Mouse (Mus musculus): ENCODE results near the gene Ids. TPM values are rescaled to one million over a fixed set of nuclear protein-coding genes. Genes with fewer than 3 reads are reported as not detected.
"Not testable (repeated sequence)": the region's sequence is repeated elsewhere in the genome, so short reads cannot be mapped to it uniquely, and the experiment has no call there.

Ids gene
- polyA plus RNA-seq (2016; fragmentation: Nextera tagmentation; extraction: Ambion mirVana) = 1.5 and 1.6 TPM in 2 replicates

- peak; percentile 87 for DNase-seq (ENCODE audit: low spot score)
- Histone ChIP-seq H3K27me3 (replicated peaks; ENCODE audit: low read depth, poor library complexity, severe bottlenecking) (peaks cover 6% of the 10 kb centered on the region; the same call in 1 of the 2 replicates), H3K9me3 (no peaks in the 10 kb centered on the region), H3K4me1 (peaks cover 4% of the 10 kb centered on the region; the same call in 1 of the 2 replicates), H3K4me3 (peak within 1 kb of the TSS; percentile 61), H3K27ac (replicated peaks) (peak within 1 kb of the TSS; percentile 72), H3K36me3 (replicated peaks) (0 out of 2 replicates have a peak, but pooled peaks cover 3% of the 10 kb centered on the region)
- 17% methylated on average over 45 of the region's 45 CpGs for WGBS
These were observed at the start of gene Ids for GRCm38 (mm10) chrX:70364661-70365613. TSS of gene Ids (minus strand) at chrX:70365084.

GRCm38 (mm10) chrX:70392636-70393035, 27.8 kb upstream of the Ids start:
- not testable (repeated sequence) for H3K4me1 ChIP-seq; H3K27me3 ChIP-seq (replicated peaks; ENCODE audit: low read depth, poor library complexity, severe bottlenecking); H3K4me3 ChIP-seq; H3K9me3 ChIP-seq; DNase-seq (ENCODE audit: low spot score); H3K27ac ChIP-seq (replicated peaks)
- H3K36me3 ChIP-seq (replicated peaks) = peaks cover 16% of the 10 kb centered on the region

GRCm38 (mm10) chrX:70385962-70386351, 21.1 kb upstream of the Ids start:
- H3K4me1 ChIP-seq = peaks cover 2% of the 10 kb centered on the region; the same call in 1 of the 2 replicates
- peaks cover 16% of the 10 kb centered on the region for H3K36me3 ChIP-seq (replicated peaks)
- no peaks in the 10 kb centered on the region for H3K27me3 ChIP-seq (replicated peaks; ENCODE audit: low read depth, poor library complexity, severe bottlenecking)
- peak; percentile 20 for DNase-seq (ENCODE audit: low spot score)
- 15% methylated on average over 11 of the region's 11 CpGs for WGBS
- peak overlapping the region; percentile 82 for H3K27ac ChIP-seq (replicated peaks)
- no peaks in the 10 kb centered on the region for H3K9me3 ChIP-seq
- H3K4me3 ChIP-seq = peak overlapping the region; percentile 66

DNA sequence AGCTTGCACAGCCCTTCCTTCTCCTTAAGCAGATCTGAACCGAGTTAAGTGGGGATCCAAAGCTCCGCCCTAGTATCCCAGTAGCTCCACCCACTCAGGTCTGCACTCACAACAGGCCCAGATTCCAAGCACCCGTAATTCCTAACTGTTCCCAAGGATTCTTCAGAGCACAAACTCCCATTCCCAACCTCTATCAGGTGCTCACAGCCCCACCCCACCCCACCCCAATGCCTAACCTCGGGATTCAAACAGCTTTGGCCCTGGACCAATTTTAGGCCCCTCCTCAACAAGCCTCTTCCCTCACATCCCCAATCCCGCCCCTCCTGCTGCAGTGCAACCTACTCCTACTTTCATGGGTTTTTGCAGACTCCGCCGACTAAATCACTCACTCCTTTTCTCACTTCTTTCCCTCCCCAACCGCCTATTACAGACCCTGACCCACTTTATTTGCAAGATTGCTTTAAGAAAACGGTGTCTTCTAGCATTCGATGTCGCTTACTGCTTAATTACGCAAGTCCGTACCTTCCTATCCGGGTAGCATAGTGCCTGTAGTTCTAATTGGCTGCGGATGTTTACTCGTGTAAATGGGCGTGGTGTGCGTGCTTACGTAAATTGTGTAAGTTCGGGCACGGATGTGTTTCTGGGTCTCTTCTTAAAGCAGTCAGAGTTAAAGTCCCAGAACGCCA, 20.5 kb upstream of the Ids start, which contains the start of gene 1110012L19Rik:
1110012L19Rik (plus strand) TSS at position 602 of the 686 bp plus-strand sequence.
- Histone ChIP-seq H3K4me1 (peaks cover 2% of the 10 kb centered on the region; the same call in 1 of the 2 replicates), H3K36me3 (replicated peaks) (peaks cover 16% of the 10 kb centered on the region), H3K9me3 (no peaks in the 10 kb centered on the region), H3K4me3 (peak within 1 kb of the TSS; percentile 66), H3K27ac (replicated peaks) (peak within 1 kb of the TSS; percentile 82), H3K27me3 (replicated peaks; ENCODE audit: low read depth, poor library complexity, severe bottlenecking) (no peaks in the 10 kb centered on the region)
- DNase-seq (ENCODE audit: low spot score) = peak; percentile 68
- 22% methylated on average over 22 of the region's 22 CpGs for WGBS

GRCm38 (mm10) chrX:70384917-70385275, 20.0 kb upstream of the Ids start:
- Histone ChIP-seq H3K4me1 (peaks cover 2% of the 10 kb centered on the region; the same call in 1 of the 2 replicates), H3K27me3 (replicated peaks; ENCODE audit: low read depth, poor library complexity, severe bottlenecking) (no peaks in the 10 kb centered on the region), H3K4me3 (peak overlapping the region; percentile 66), H3K36me3 (replicated peaks) (peaks cover 16% of the 10 kb centered on the region), H3K9me3 (no peaks in the 10 kb centered on the region), H3K27ac (replicated peaks) (peak overlapping the region; percentile 82; the same call in 1 of the 2 replicates)
- WGBS = 52% methylated on average over 3 of the region's 3 CpGs
- DNase-seq (ENCODE audit: low spot score) = no peak

- not testable (repeated sequence) for H3K27ac ChIP-seq (replicated peaks); H3K27me3 ChIP-seq (replicated peaks; ENCODE audit: low read depth, poor library complexity, severe bottlenecking); DNase-seq (ENCODE audit: low spot score); H3K36me3 ChIP-seq (replicated peaks); H3K4me3 ChIP-seq; H3K9me3 ChIP-seq; H3K4me1 ChIP-seq
- 60% methylated on average over 6 of the region's 6 CpGs for WGBS
These were observed 9.7 kb upstream of the Ids start for GRCm38 (mm10) chrX:70374469-70375110.

DNA sequence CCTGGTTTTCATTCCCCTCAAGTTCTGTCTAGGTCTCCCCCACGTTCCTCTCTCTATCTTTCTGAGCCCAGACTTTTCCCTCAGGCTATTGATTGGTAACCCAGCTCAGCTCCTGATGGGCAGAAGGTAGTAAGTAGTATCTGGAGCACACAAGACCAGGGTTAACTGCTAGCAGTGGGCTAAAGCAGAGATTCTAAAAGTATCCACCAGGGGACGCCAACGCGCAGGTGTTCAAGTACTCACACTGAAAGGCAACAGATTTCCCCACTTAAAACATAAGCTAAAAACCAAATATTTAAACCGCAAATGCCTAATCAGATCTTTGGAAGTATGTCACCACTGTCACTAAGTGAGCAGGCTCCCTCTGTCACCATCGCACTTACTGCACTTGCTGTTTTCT, 4.9 kb upstream of the Ids start:
- not testable (repeated sequence) for H3K4me3 ChIP-seq; H3K27me3 ChIP-seq (replicated peaks; ENCODE audit: low read depth, poor library complexity, severe bottlenecking); H3K27ac ChIP-seq (replicated peaks); H3K36me3 ChIP-seq (replicated peaks); DNase-seq (ENCODE audit: low spot score); H3K9me3 ChIP-seq; H3K4me1 ChIP-seq
- 23% methylated on average over 2 of the region's 6 CpGs for WGBS

DNA sequence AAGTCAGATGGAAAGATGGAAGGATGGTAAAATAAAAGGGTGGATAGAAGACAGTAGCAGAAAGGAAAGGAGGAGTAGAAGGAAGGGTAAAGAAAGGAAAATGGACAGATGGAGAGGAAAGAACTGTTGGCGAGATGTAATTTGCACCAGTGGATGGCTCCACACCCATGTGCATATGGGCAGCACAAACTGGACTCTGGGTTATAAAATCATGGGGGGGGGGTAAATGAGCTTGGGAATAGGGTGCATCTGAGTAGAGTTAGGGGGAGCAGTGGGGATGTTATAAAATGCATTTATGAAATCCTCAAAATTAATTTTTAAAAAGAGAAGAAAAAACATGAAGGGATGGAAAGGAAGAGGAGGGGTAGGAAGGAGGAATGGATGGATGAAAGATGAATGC, 682 bp downstream of the Ids start:
- H3K4me1 ChIP-seq = peaks cover 4% of the 10 kb centered on the region; the same call in 1 of the 2 replicates

DNA sequence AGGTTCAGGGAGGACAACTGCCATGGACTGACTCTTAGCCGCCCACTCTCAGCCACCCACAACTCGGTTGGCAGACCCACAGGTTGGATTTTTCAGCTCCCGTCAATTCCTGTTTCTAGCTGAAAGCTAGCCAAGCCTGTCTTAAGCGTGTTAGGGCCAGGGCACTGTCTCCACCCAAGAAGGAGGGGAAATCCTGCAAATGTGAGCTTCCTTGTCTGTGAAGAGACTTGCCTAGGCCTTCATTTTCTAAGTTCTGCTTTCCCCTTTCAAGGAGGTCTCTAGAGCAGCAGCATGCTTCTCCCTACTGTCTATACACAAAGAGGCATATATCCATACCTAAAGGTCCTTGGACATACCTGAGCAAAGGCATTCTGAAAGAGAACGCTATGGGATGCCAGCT, 1.4 kb downstream of the Ids start:
- peaks cover 12% of the 10 kb centered on the region; the same call in 1 of the 2 replicates for H3K36me3 ChIP-seq (replicated peaks)
- H3K4me3 ChIP-seq = peak overlapping the region; percentile 61; the same call in 1 of the 2 replicates
- H3K27ac ChIP-seq (replicated peaks) = no peak overlapping the region
- H3K4me1 ChIP-seq = peaks cover 4% of the 10 kb centered on the region; the same call in 1 of the 2 replicates
- peaks cover 6% of the 10 kb centered on the region; the same call in 1 of the 2 replicates for H3K27me3 ChIP-seq (replicated peaks; ENCODE audit: low read depth, poor library complexity, severe bottlenecking)
- DNase-seq (ENCODE audit: low spot score) = no peak
- 95% methylated on average over 5 of the region's 5 CpGs for WGBS
- H3K9me3 ChIP-seq = no peaks in the 10 kb centered on the region

More for the DNA sequence above, 682 bp downstream of the Ids start:
- peaks cover 6% of the 10 kb centered on the region; the same call in 1 of the 2 replicates for H3K27me3 ChIP-seq (replicated peaks; ENCODE audit: low read depth, poor library complexity, severe bottlenecking)
- DNase-seq (ENCODE audit: low spot score) = no peak
- H3K36me3 ChIP-seq (replicated peaks) = peaks cover 7% of the 10 kb centered on the region; the same call in 1 of the 2 replicates
- 85% methylated on average over 1 of the region's 1 CpGs for WGBS
- H3K27ac ChIP-seq (replicated peaks) = no peak overlapping the region
- no peaks in the 10 kb centered on the region for H3K9me3 ChIP-seq
- peak overlapping the region; percentile 61 for H3K4me3 ChIP-seq

DNA sequence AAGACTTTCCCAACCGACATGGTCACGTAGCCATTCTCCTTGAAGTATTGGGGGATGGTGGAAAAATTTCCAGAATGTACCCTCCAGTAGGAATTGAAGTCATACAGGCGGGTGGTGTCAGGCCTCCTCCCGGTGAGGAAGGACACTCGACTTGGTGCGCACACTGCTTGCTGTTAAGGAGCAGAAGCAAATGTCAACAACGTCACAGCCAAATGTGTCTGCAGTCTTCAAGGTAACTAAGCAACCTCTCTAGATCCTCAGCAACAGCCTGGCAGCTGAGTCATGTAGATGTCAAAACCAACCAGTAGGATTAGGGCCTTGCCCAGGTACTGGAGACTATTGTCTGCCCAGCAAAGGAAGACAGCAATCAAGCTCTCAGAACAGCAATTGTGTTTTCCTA, 1.9 kb downstream of the Ids start:
- DNase-seq (ENCODE audit: low spot score) = no peak
- Histone ChIP-seq H3K4me3 (no peak overlapping the region), H3K27ac (replicated peaks) (no peak overlapping the region), H3K9me3 (no peaks in the 10 kb centered on the region), H3K27me3 (replicated peaks; ENCODE audit: low read depth, poor library complexity, severe bottlenecking) (peaks cover 6% of the 10 kb centered on the region; the same call in 1 of the 2 replicates), H3K36me3 (replicated peaks) (peaks cover 12% of the 10 kb centered on the region; the same call in 1 of the 2 replicates), H3K4me1 (peaks cover 4% of the 10 kb centered on the region; the same call in 1 of the 2 replicates)
- WGBS = 90% methylated on average over 7 of the region's 7 CpGs

GRCm38 (mm10) chrX:70330202-70330843, 34.6 kb downstream of the Ids start:
- peak; percentile 44 for DNase-seq (ENCODE audit: low spot score)
- H3K27ac ChIP-seq (replicated peaks) = no peak overlapping the region
- no peaks in the 10 kb centered on the region for H3K27me3 ChIP-seq (replicated peaks; ENCODE audit: low read depth, poor library complexity, severe bottlenecking)
- H3K4me1 ChIP-seq = no peaks in the 10 kb centered on the region
- H3K36me3 ChIP-seq (replicated peaks) = no peaks in the 10 kb centered on the region
- no peak overlapping the region for H3K4me3 ChIP-seq
- WGBS = 27% methylated on average over 6 of the region's 6 CpGs
- H3K9me3 ChIP-seq = no peaks in the 10 kb centered on the region

All from embryonic facial prominence, embryonic 10.5 days (tissue).